ENCODE assay signal across 23 mouse cellular contexts in genomic region chr14:32709861-32710260, GRCm38 (mm10). TPM values are rescaled to one million over a fixed set of nuclear protein-coding genes. Genes with fewer than 3 reads are reported as not detected.
A peak's percentile ranks its signal among the peaks of the same experiment; 100 is the strongest.
DNase-seq lines count a peak whose midpoint lies in the region; ATAC-seq and TF ChIP-seq lines count a peak whose summit lies in the region.
"Had no signal": no experiment of that assay in that cellular context is flagged by ENCODE, and none has a peak within 500 bp of the region (broad histone marks: within the 10 kb centered on the region; RNA-seq: fewer than 3 reads in every experiment).

No protein-coding gene starts in this region.

- TF ChIP-seq EP300 in heart, adult 2 months (IDR thresholded peaks at IDR 0.05; ENCODE audit: insufficient read depth, low read depth, low read length) = no peak

- no peaks in the 10 kb centered on the region for H3K9me3 ChIP-seq in heart, embryonic 10.5 days
- H3K9me3 ChIP-seq in heart, embryonic 11.5 days (replicated peaks; ENCODE audit: control insufficient read depth, low read length) = no peaks in the 10 kb centered on the region
- H3K9me3 ChIP-seq in limb, embryonic 10.5 days (replicated peaks) = no peaks in the 10 kb centered on the region
- no peaks in the 10 kb centered on the region for H3K9me3 ChIP-seq in midbrain, embryonic 13.5 days

- intact Hi-C loops in heart, adult 2 months (cut with DNase I) = no loop called here

- H3K4me3 ChIP-seq in heart, adult 2 months = no peak overlapping the region
- no peak overlapping the region for H3K4me3 ChIP-seq in heart, embryonic 10.5 days
- no peak overlapping the region for H3K4me3 ChIP-seq in heart, embryonic 11.5 days (ENCODE audit: low read depth, low read length)
- no peak overlapping the region for H3K4me3 ChIP-seq in limb, embryonic 10.5 days
- no peak overlapping the region for H3K4me3 ChIP-seq in midbrain, embryonic 13.5 days (replicated peaks)

- H3K36me3 ChIP-seq in heart, adult 2 months (ENCODE audit: control insufficient read depth, insufficient read depth, low read length) = no peaks in the 10 kb centered on the region
- no peaks in the 10 kb centered on the region for H3K36me3 ChIP-seq in heart, embryonic 10.5 days
- H3K36me3 ChIP-seq in heart, embryonic 11.5 days (ENCODE audit: control insufficient read depth, insufficient read depth, low read length) = no peaks in the 10 kb centered on the region
- no peaks in the 10 kb centered on the region for H3K36me3 ChIP-seq in limb, embryonic 10.5 days
- H3K36me3 ChIP-seq in midbrain, embryonic 13.5 days = no peaks in the 10 kb centered on the region
- H3K36me3 ChIP-seq: G1E had no signal

- H3K27me3 ChIP-seq in heart, adult 2 months (ENCODE audit: control insufficient read depth, insufficient read depth, low read length) = no peaks in the 10 kb centered on the region
- H3K27me3 ChIP-seq in heart, embryonic 10.5 days (ENCODE audit: insufficient read depth, poor library complexity, severe bottlenecking) = peaks cover 29% of the 10 kb centered on the region
- no peaks in the 10 kb centered on the region; the same call in 1 of the 2 replicates for H3K27me3 ChIP-seq in heart, embryonic 11.5 days (ENCODE audit: control insufficient read depth, insufficient read depth, low read length)
- H3K27me3 ChIP-seq in limb, embryonic 10.5 days (ENCODE audit: low read depth, poor library complexity, severe bottlenecking) = no peaks in the 10 kb centered on the region
- H3K27me3 ChIP-seq in midbrain, embryonic 13.5 days = no peaks in the 10 kb centered on the region
- H3K27me3 ChIP-seq: CH12.LX had no signal

- no peak overlapping the region for H3K9ac ChIP-seq in heart, adult 2 months (ENCODE audit: low read depth, low read length)
- H3K9ac ChIP-seq in heart, embryonic 11.5 days (ENCODE audit: low read depth, low read length) = no peak overlapping the region
- H3K9ac ChIP-seq in midbrain, embryonic 13.5 days (replicated peaks) = no peak overlapping the region

- H3K79me2 ChIP-seq in heart, adult 2 months (replicated peaks; ENCODE audit: control insufficient read depth, insufficient read depth, low read length) = no peaks in the 10 kb centered on the region

- H3K4me1 ChIP-seq in heart, adult 2 months (ENCODE audit: control insufficient read depth, insufficient read depth, low read length) = no peaks in the 10 kb centered on the region
- H3K4me1 ChIP-seq in heart, embryonic 10.5 days = peaks cover 18% of the 10 kb centered on the region
- peaks cover 10% of the 10 kb centered on the region for H3K4me1 ChIP-seq in heart, embryonic 11.5 days (ENCODE audit: control insufficient read depth, insufficient read depth, low read length)
- H3K4me1 ChIP-seq in limb, embryonic 10.5 days = peaks cover 2% of the 10 kb centered on the region; the same call in 1 of the 2 replicates
- H3K4me1 ChIP-seq in midbrain, embryonic 13.5 days (replicated peaks) = no peaks in the 10 kb centered on the region

- DNase-seq in heart, adult 11 months = peak; percentile 60
- DNase-seq in heart, adult 2 months = no peak
- peak; percentile 57 for DNase-seq in heart, embryonic 10.5 days (ENCODE audit: low spot score)
- peak; percentile 21 for DNase-seq in testis, postnatal 10 days (ENCODE audit: low spot score)
- no peak for DNase-seq in testis, postnatal 14 days (ENCODE audit: low spot score)
- peak; percentile 19 for DNase-seq in limb, embryonic 10.5 days (ENCODE audit: low spot score)
- DNase-seq: adrenal gland, adult 2 months; adrenal gland, adult 8-10 months; adrenal gland, postnatal 10 days; adrenal gland, postnatal 14 days; adrenal gland, postnatal 25 days; adrenal gland, postnatal 36 days; B cell, adult 2 months; cerebellum, adult 11 months; cerebellum, adult 11-12 months had no signal

- H3K27ac ChIP-seq in heart, adult 2 months = no peak overlapping the region
- H3K27ac ChIP-seq in heart, embryonic 10.5 days = no peak overlapping the region
- H3K27ac ChIP-seq in heart, embryonic 11.5 days (ENCODE audit: low read depth, low read length) = no peak overlapping the region
- no peak overlapping the region for H3K27ac ChIP-seq in limb, embryonic 10.5 days
- no peak overlapping the region for H3K27ac ChIP-seq in midbrain, embryonic 13.5 days

- ATAC-seq in heart, embryonic 11.5 days (replicated peaks; ENCODE audit: insufficient number of reproducible peaks, low FRiP score, low TSS enrichment) = no peak
- ATAC-seq in midbrain, embryonic 13.5 days = no peak
- ATAC-seq: activated CD4-positive, CD25-positive, alpha-beta regulatory T cell, adult 4 months; CD4-positive, CD25-positive, alpha-beta regulatory T cell, adult 4 months; Patski had no signal

- TF ChIP-seq CTCF in heart, adult 2 months (IDR thresholded peaks at IDR 0.05) = no peak

- no peak for TF ChIP-seq POLR2A in heart, adult 2 months (IDR thresholded peaks at IDR 0.05; ENCODE audit: insufficient read depth, low read depth, low read length)

- WGBS in heart, adult 2 months = 95% methylated on average over 6 of the region's 6 CpGs
- 93% methylated on average over 6 of the region's 6 CpGs for WGBS in heart, embryonic 10.5 days
- 94% methylated on average over 6 of the region's 6 CpGs for WGBS in heart, embryonic 11.5 days (ENCODE audit: insufficient replicate concordance)
- 97% methylated on average over 6 of the region's 6 CpGs for WGBS in limb, embryonic 10.5 days
- 95% methylated on average over 6 of the region's 6 CpGs for WGBS in midbrain, embryonic 13.5 days

- H3K4me2 ChIP-seq in heart, embryonic 11.5 days = no peak overlapping the region
- no peak overlapping the region for H3K4me2 ChIP-seq in midbrain, embryonic 13.5 days (replicated peaks)

RNA-seq across cellular contexts. Expression of gene 3425401B19Rik, which starts 24.8 kb away (rescaled TPM):
- 100 to 1,000 TPM in 1 of 2 experiments, 10 to 100 TPM in 1; 87.3 to 136 TPM for total RNA-seq in heart, adult 2 months (2021)
- polyA plus RNA-seq in heart, adult 2 months (2012; rRNA removed) = 36.3 and 45.6 TPM in 2 replicates
- polyA plus RNA-seq in heart, embryonic 10.5 days (2016; fragmentation: Nextera tagmentation; extraction: Ambion mirVana) = 7.2 and 16.6 TPM in 2 replicates
- polyA plus RNA-seq in heart, embryonic 11.5 days (2014; fragmentation: Nextera tagmentation; extraction: Ambion mirVana) = 6.6 and 6.7 TPM in 2 replicates
- 0.16 and 0.20 TPM in 2 replicates for polyA plus RNA-seq in limb, embryonic 10.5 days (2016; fragmentation: Nextera tagmentation; extraction: Ambion mirVana)
- not detected in 2 replicates for polyA plus RNA-seq in midbrain, embryonic 13.5 days (2015; fragmentation: Nextera tagmentation; extraction: Ambion mirVana)
- total RNA-seq: adrenal gland, adult 2 months; MEL had no signal
- polyA plus RNA-seq: activated CD4-positive, CD25-positive, alpha-beta regulatory T cell, adult 4 months; CD4-positive, CD25-positive, alpha-beta regulatory T cell, adult 4 months; G1E; Patski had no signal

Comparison
In these comparisons a context has a peak if more than half of its experiments do, and no peak if none do; other contexts are left out.
1. DNase-seq: peak in heart, adult 11 months (single experiment), heart, embryonic 10.5 days (single experiment), testis, postnatal 10 days (single experiment) and limb, embryonic 10.5 days (single experiment); none in heart, adult 2 months (0 of 2) and testis, postnatal 14 days (single experiment).